Mouse (Mus musculus) lung, postnatal 0 days (tissue): Measurements from ENCODE around the gene Plppr3. TPM values are rescaled to one million over a fixed set of nuclear protein-coding genes. Genes with fewer than 3 reads are reported as not detected.
"Not testable (repeated sequence)": the region's sequence is repeated elsewhere in the genome, so short reads cannot be mapped to it uniquely, and the experiment has no call there.

Source experiments
- ATAC-seq: fragments of 200-750 bp; cut with Nextera tagmentation; 2 replicates; pipeline ENCODE4 v1.8.0; 2017; ENCODE audit warnings: moderate library complexity
- DNase-seq: peaks from one replicate; pipeline ENCODE4 v3.0.0-alpha.2; 2016; ENCODE audit warnings: low spot score
- H3K27ac ChIP-seq: fragments of 300-500 bp; sonication (generic); 2 replicates; pipeline ENCODE4 v1.5.1; 2014; ENCODE audit warnings: antibody characterized with exemption, mild to moderate bottlenecking, low read length, mixed read lengths
- H3K27me3 ChIP-seq: fragments of 300-500 bp; sonication (generic); replicated peaks from 2 replicates; pipeline ENCODE4 v1.6.1; 2014; ENCODE audit warnings: low read length, mixed read lengths; ENCODE audit not compliant: insufficient read depth
- H3K36me3 ChIP-seq: fragments of 300-500 bp; sonication (generic); 2 replicates; pipeline ENCODE4 v1.6.1; 2014; ENCODE audit warnings: low read length, mixed read lengths; ENCODE audit not compliant: insufficient read depth
- H3K4me1 ChIP-seq: fragments of 300-500 bp; sonication (generic); 2 replicates; pipeline ENCODE4 v1.6.1; 2014; ENCODE audit warnings: antibody characterized with exemption, low read depth, low read length, mixed read lengths; ENCODE audit not compliant: insufficient read depth
- H3K4me2 ChIP-seq: fragments of 300-500 bp; sonication (generic); replicated peaks from 2 replicates; pipeline ENCODE4 v1.6.1; 2014; ENCODE audit warnings: low read depth, mild to moderate bottlenecking, low read length, moderate library complexity, mixed read lengths
- H3K4me3 ChIP-seq: fragments of 300-500 bp; sonication (generic); 2 replicates; pipeline ENCODE4 v1.5.1; 2014; ENCODE audit warnings: low read depth, low read length
- H3K9ac ChIP-seq: fragments of 300-500 bp; sonication (generic); replicated peaks from 2 replicates; pipeline ENCODE4 v1.6.1; 2014; ENCODE audit warnings: low read depth, mild to moderate bottlenecking
- H3K9me3 ChIP-seq: fragments of 300-500 bp; sonication (generic); 2 replicates; pipeline ENCODE4 v1.6.1; 2016; ENCODE audit warnings: low read length, mixed read lengths
- CTCF ChIP-seq: IDR thresholded peaks from 2 replicates; pipeline ENCODE4 v1.5.1; 2016; ENCODE audit warnings: antibody characterized with exemption, mild to moderate bottlenecking
- EP300 ChIP-seq: IDR thresholded peaks from 2 replicates; pipeline ENCODE4 v1.6.1; 2016; ENCODE audit warnings: antibody characterized with exemption, mild to moderate bottlenecking, control low read depth
- WGBS: fragments of 180-500 bp; shearing (Covaris S2); extraction: QIAGEN DNeasy Blood & Tissue Kit; methylation state at CpG from one replicate; pipeline ENCODE4 v1.1.7; 2014; 5-methylcytosine and 5-hydroxymethylcytosine counted together
- polyA plus RNA-seq: library from polyadenylated mRNA; unstranded; fragments of >200 nt; fragmentation: Nextera tagmentation; extraction: Ambion mirVana; gene quantifications from 2 replicates; pipeline ENCODE4 v1.2.1, GENCODE M21; 2015

Plppr3 gene
- polyA plus RNA-seq, 1 experiment from 2014 or later, result 3.9 TPM

GRCm38 (mm10) chr10:79892451-79893118 lies 18.2 kb upstream of the Plppr3 start:
- DNase-seq (peak; percentile 83), ATAC-seq (peak; percentile 56)
- TF ChIP-seq CTCF, result peak; percentile 87
- H3K27me3 ChIP-seq, H3K36me3 ChIP-seq, H3K4me3 ChIP-seq, H3K9me3 ChIP-seq, H3K4me1 ChIP-seq, H3K27ac ChIP-seq, H3K9ac ChIP-seq, H3K4me2 ChIP-seq: not testable (repeated sequence)
- 37% methylated on average over 22 of the region's 22 CpGs for WGBS

DNA sequence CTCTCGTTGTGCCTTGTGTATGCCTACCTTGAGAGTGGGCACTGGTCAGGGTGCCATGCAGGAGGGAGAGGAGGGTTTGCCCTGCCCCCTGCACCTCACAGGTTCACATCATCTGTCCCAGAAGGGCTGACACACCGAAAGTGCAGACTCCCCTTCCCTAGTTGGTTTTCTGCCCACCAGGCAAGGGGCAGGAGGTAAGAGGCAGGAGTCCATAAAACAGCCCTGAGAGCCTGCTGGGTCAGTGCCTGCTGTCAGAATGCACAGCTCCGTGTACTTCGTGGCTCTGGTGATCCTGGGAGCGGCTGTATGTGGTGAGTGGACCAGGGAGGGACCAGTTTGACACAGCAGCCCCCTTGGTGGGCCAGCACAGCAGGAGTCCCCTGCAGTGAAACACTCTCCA lies 16.2 kb upstream of the Plppr3 start, which contains the start of gene Cfd:
Gene Cfd (plus strand): TSS at position 184 of the 400 bp plus-strand sequence.
- Histone ChIP-seq H3K4me1 (no peaks in the 10 kb centered on the region; the same call in 1 of the 2 replicates), H3K27ac (no peak within 1 kb of the TSS), H3K4me3 (no peak within 1 kb of the TSS), H3K36me3 (no peaks in the 10 kb centered on the region), H3K4me2 (no peak within 1 kb of the TSS), H3K27me3 (no peaks in the 10 kb centered on the region), H3K9ac (no peak within 1 kb of the TSS), H3K9me3 (no peaks in the 10 kb centered on the region)
- no peak for ATAC-seq
- whole genome bisulfite sequencing, result 46% methylated on average over 5 of the region's 5 CpGs
- no peak for TF ChIP-seq EP300
- no peak for TF ChIP-seq CTCF
- DNase-seq, result no peak

DNA sequence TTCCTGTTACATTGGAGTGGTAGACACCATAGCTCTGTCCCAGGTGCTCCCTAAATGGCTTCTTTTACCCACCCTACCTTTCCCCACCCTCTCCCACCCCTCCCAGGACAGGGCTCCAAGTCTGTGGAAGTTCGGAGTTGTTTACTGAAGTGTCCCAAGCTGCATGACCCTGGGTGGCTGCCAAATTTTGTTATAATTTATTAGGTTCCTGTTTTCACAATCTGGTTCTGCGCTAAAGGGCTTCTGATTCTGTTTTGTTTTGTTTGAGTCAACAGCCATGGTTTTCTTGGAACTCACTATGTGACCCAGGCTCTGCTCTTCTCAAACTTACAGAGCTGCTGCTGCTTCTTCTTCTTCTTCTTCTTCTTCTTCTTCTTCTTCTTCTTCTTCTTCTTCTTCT lies 15.0 kb upstream of the Plppr3 start:
- DNase-seq (peak; percentile 65), ATAC-seq (no peak)
- Histone ChIP-seq H3K27ac (no peak overlapping the region), H3K9me3 (no peaks in the 10 kb centered on the region), H3K9ac (no peak overlapping the region), H3K4me2 (no peak overlapping the region), H3K36me3 (no peaks in the 10 kb centered on the region), H3K4me1 (peaks cover 2% of the 10 kb centered on the region; the same call in 1 of the 2 replicates), H3K27me3 (no peaks in the 10 kb centered on the region), H3K4me3 (no peak overlapping the region)
- 30% methylated on average over 2 of the region's 2 CpGs for WGBS
- TF ChIP-seq EP300 (no peak), CTCF (no peak)

DNA sequence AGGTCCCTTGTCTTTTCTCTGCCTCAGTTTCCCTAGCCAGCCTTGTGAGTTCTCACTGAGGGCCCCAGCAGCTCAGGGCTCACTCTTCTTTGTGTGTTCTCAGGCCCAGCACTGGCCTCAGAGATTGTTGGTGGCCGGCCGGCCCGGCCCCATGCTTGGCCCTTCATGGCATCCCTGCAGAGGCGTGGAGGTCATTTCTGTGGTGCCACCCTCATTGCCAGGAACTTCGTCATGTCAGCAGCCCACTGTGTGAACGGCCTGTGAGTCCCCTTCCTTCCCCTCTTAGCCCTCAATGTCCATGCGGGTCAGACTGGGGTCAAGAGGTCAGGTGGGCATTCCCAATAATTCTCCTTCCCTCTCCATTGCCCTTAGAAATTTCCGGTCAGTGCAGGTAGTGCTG lies 12.2 kb upstream of the Plppr3 start:
- no peak overlapping the region for H3K27ac ChIP-seq

GRCm38 (mm10) chr10:79886054-79886453 lies 11.6 kb upstream of the Plppr3 start, which contains the start of gene Elane:
Gene Elane (plus strand): TSS chr10:79886247.
- no peaks in the 10 kb centered on the region for H3K36me3 ChIP-seq
- no peak within 1 kb of the TSS for H3K27ac ChIP-seq
- TF ChIP-seq EP300 (no peak), CTCF (no peak)
- DNase-seq (no peak), ATAC-seq (no peak)
- WGBS, result 67% methylated on average over 6 of the region's 6 CpGs
- 0 out of 2 replicates have a peak, but pooled peaks cover 4% of the 10 kb centered on the region for H3K4me1 ChIP-seq
- H3K9me3 ChIP-seq, result no peaks in the 10 kb centered on the region
- no peaks in the 10 kb centered on the region for H3K27me3 ChIP-seq
- no peak within 1 kb of the TSS for H3K4me3 ChIP-seq
- H3K9ac ChIP-seq, result no peak within 1 kb of the TSS
- no peak within 1 kb of the TSS for H3K4me2 ChIP-seq

More for the DNA sequence above, 12.2 kb upstream of the Plppr3 start:
- DNase-seq (no peak), ATAC-seq (no peak)
- TF ChIP-seq EP300, result no peak
- TF ChIP-seq CTCF, result no peak
- 78% methylated on average over 8 of the region's 8 CpGs for WGBS
- Histone ChIP-seq H3K27me3 (no peaks in the 10 kb centered on the region), H3K9me3 (no peaks in the 10 kb centered on the region), H3K4me3 (no peak overlapping the region), H3K4me1 (0 out of 2 replicates have a peak, but pooled peaks cover 4% of the 10 kb centered on the region), H3K9ac (no peak overlapping the region), H3K36me3 (no peaks in the 10 kb centered on the region), H3K4me2 (no peak overlapping the region)

GRCm38 (mm10) chr10:79884938-79885337 lies 10.5 kb upstream of the Plppr3 start:
- not testable (repeated sequence) for H3K9me3 ChIP-seq, H3K4me1 ChIP-seq, H3K36me3 ChIP-seq, H3K27me3 ChIP-seq, ATAC-seq, H3K4me3 ChIP-seq, H3K4me2 ChIP-seq, H3K27ac ChIP-seq, H3K9ac ChIP-seq, DNase-seq
- WGBS, result 50% methylated on average over 2 of the region's 3 CpGs
